Mouse (Mus musculus) kidney, postnatal 0 days (tissue): ENCODE data around the gene Gm6588. TPM values are rescaled to one million over a fixed set of nuclear protein-coding genes. Genes with fewer than 3 reads are reported as not detected.
A peak's percentile ranks its signal among the peaks of the same experiment; 100 is the strongest.

Source experiments
- ATAC-seq: fragments of 200-750 bp; cut with Nextera tagmentation; replicated peaks from 2 replicates; pipeline ENCODE4 v1.8.0; 2017; ENCODE audit warnings: low read depth, moderate number of reproducible peaks, moderate TSS enrichment, moderate library complexity; ENCODE audit not compliant: low FRiP score
- DNase-seq: peaks from one replicate; pipeline ENCODE4 v3.0.0-alpha.2; 2016; ENCODE audit warnings: low spot score
- H3K27ac ChIP-seq: fragments of 300-500 bp; sonication (generic); 2 replicates; pipeline ENCODE4 v1.5.1; 2014; ENCODE audit warnings: mild to moderate bottlenecking
- H3K27me3 ChIP-seq: fragments of 300-500 bp; sonication (generic); 2 replicates; pipeline ENCODE4 v1.6.1; 2014; ENCODE audit warnings: low read length, mixed read lengths; ENCODE audit not compliant: insufficient read depth
- H3K36me3 ChIP-seq: fragments of 300-500 bp; sonication (generic); 2 replicates; pipeline ENCODE4 v1.6.1; 2014; ENCODE audit warnings: low read length, mixed read lengths; ENCODE audit not compliant: insufficient read depth
- H3K4me1 ChIP-seq: fragments of 300-500 bp; sonication (generic); replicated peaks from 2 replicates; pipeline ENCODE4 v1.6.1; 2014; ENCODE audit warnings: antibody characterized with exemption, low read length, mixed read lengths; ENCODE audit not compliant: insufficient read depth
- H3K4me2 ChIP-seq: fragments of 300-500 bp; sonication (generic); 2 replicates; pipeline ENCODE4 v1.6.1; 2014; ENCODE audit warnings: mild to moderate bottlenecking, low read length, moderate library complexity, mixed read lengths
- H3K4me3 ChIP-seq: fragments of 300-500 bp; sonication (generic); replicated peaks from 2 replicates; pipeline ENCODE4 v1.5.1; 2014; ENCODE audit warnings: low read depth, low read length
- H3K9ac ChIP-seq: fragments of 300-500 bp; sonication (generic); 2 replicates; pipeline ENCODE4 v1.6.1; 2014; ENCODE audit warnings: low read depth, low read length
- H3K9me3 ChIP-seq: fragments of 300-500 bp; sonication (generic); replicated peaks from 2 replicates; pipeline ENCODE4 v1.6.1; 2016; ENCODE audit warnings: low read length, inconsistent platforms, mixed read lengths
- CTCF ChIP-seq: IDR thresholded peaks from 2 replicates; pipeline ENCODE4 v1.5.1; 2016; ENCODE audit warnings: antibody characterized with exemption, low read depth, mild to moderate bottlenecking, moderate library complexity
- WGBS: fragments of 180-500 bp; shearing (Covaris S2); extraction: QIAGEN DNeasy Blood & Tissue Kit; methylation state at CpG from one replicate; pipeline ENCODE4 v1.1.7; 2014; 5-methylcytosine and 5-hydroxymethylcytosine counted together
- polyA plus RNA-seq: library from polyadenylated mRNA; unstranded; fragments of >200 nt; fragmentation: Nextera tagmentation; extraction: Ambion mirVana; gene quantifications from 2 replicates; pipeline ENCODE4 v1.2.1, GENCODE M21; 2015

The Gm6588 gene
- polyA plus RNA-seq, 1 experiment from 2014 or later = not detected

- no peak overlapping the region for H3K4me2 ChIP-seq
- DNase-seq = no peak
- H3K36me3 ChIP-seq = no peaks in the 10 kb centered on the region
- no peak overlapping the region for H3K9ac ChIP-seq
- no peak overlapping the region for H3K4me3 ChIP-seq
- no peak overlapping the region for H3K27ac ChIP-seq
- no peaks in the 10 kb centered on the region for H3K27me3 ChIP-seq
- TF ChIP-seq CTCF = no peak
- ATAC-seq = no peak
- no peaks in the 10 kb centered on the region for H3K9me3 ChIP-seq
- 0 out of 2 replicates have a peak, but pooled peaks cover 3% of the 10 kb centered on the region for H3K4me1 ChIP-seq
- 57% methylated on average over 5 of the region's 5 CpGs for WGBS
Observed at GRCm38 (mm10) chr5:112416673-112417072, 32.6 kb upstream of the Gm6588 start.

GRCm38 (mm10) chr5:112418023-112418422 lies 31.2 kb upstream of the Gm6588 start:
- Histone ChIP-seq H3K36me3 (no peaks in the 10 kb centered on the region), H3K4me2 (no peak overlapping the region), H3K27ac (no peak overlapping the region), H3K27me3 (no peaks in the 10 kb centered on the region), H3K4me3 (no peak overlapping the region), H3K9ac (no peak overlapping the region), H3K4me1 (no peaks in the 10 kb centered on the region), H3K9me3 (no peaks in the 10 kb centered on the region)
- DNase-seq (no peak), ATAC-seq (no peak)
- WGBS = 73% methylated on average over 4 of the region's 4 CpGs
- no peak for TF ChIP-seq CTCF

GRCm38 (mm10) chr5:112419535-112419934 lies 29.7 kb upstream of the Gm6588 start:
- Histone ChIP-seq H3K36me3 (no peaks in the 10 kb centered on the region), H3K27me3 (no peaks in the 10 kb centered on the region; the same call in 1 of the 2 replicates), H3K27ac (no peak overlapping the region), H3K9ac (no peak overlapping the region), H3K4me3 (no peak overlapping the region), H3K4me2 (no peak overlapping the region), H3K9me3 (no peaks in the 10 kb centered on the region), H3K4me1 (no peaks in the 10 kb centered on the region)
- ATAC-seq (no peak), DNase-seq (no peak)
- 31% methylated on average over 12 of the region's 12 CpGs for WGBS
- TF ChIP-seq CTCF = no peak

GRCm38 (mm10) chr5:112426635-112427034 lies 22.6 kb upstream of the Gm6588 start:
- no peak overlapping the region for H3K9ac ChIP-seq
- H3K27ac ChIP-seq = no peak overlapping the region
- H3K4me2 ChIP-seq = no peak overlapping the region
- H3K4me3 ChIP-seq = no peak overlapping the region
- H3K27me3 ChIP-seq = no peaks in the 10 kb centered on the region; the same call in 1 of the 2 replicates
- TF ChIP-seq CTCF = no peak
- ATAC-seq (no peak), DNase-seq (no peak)
- H3K36me3 ChIP-seq = no peaks in the 10 kb centered on the region
- WGBS = 78% methylated on average over 7 of the region's 7 CpGs
- H3K9me3 ChIP-seq = no peaks in the 10 kb centered on the region
- H3K4me1 ChIP-seq = peaks cover 4% of the 10 kb centered on the region; the same call in 1 of the 2 replicates

GRCm38 (mm10) chr5:112427283-112427682 lies 21.9 kb upstream of the Gm6588 start:
- no peaks in the 10 kb centered on the region for H3K9me3 ChIP-seq
- H3K9ac ChIP-seq = no peak overlapping the region
- H3K27me3 ChIP-seq = no peaks in the 10 kb centered on the region; the same call in 1 of the 2 replicates
- no peak overlapping the region for H3K4me3 ChIP-seq
- no peak overlapping the region for H3K27ac ChIP-seq
- ATAC-seq (no peak), DNase-seq (peak; percentile 71)
- no peak overlapping the region for H3K4me2 ChIP-seq
- TF ChIP-seq CTCF = peak; percentile 75
- no peaks in the 10 kb centered on the region for H3K36me3 ChIP-seq
- 56% methylated on average over 2 of the region's 2 CpGs for WGBS
- peaks cover 5% of the 10 kb centered on the region; the same call in 1 of the 2 replicates for H3K4me1 ChIP-seq

GRCm38 (mm10) chr5:112428944-112429343 lies 20.3 kb upstream of the Gm6588 start:
- WGBS = 12% methylated on average over 19 of the region's 19 CpGs
- no peak overlapping the region for H3K4me3 ChIP-seq
- H3K4me2 ChIP-seq = no peak overlapping the region
- peak; percentile 81 for TF ChIP-seq CTCF
- ATAC-seq = no peak
- no peak overlapping the region for H3K9ac ChIP-seq
- H3K4me1 ChIP-seq = peaks cover 5% of the 10 kb centered on the region; the same call in 1 of the 2 replicates
- H3K36me3 ChIP-seq = no peaks in the 10 kb centered on the region
- no peaks in the 10 kb centered on the region; the same call in 1 of the 2 replicates for H3K27me3 ChIP-seq
- no peak overlapping the region for H3K27ac ChIP-seq
- peak; percentile 82 for DNase-seq
- H3K9me3 ChIP-seq = no peaks in the 10 kb centered on the region
